Mouse (Mus musculus) cerebellum, adult 18-20 months (tissue): ENCODE data around the gene Ccdc142.

ENCODE experiments used
- DNase-seq, 2 experiments: peaks; one replicate each; pipeline ENCODE4 v3.0.0; 2021

Ccdc142 gene

DNA sequence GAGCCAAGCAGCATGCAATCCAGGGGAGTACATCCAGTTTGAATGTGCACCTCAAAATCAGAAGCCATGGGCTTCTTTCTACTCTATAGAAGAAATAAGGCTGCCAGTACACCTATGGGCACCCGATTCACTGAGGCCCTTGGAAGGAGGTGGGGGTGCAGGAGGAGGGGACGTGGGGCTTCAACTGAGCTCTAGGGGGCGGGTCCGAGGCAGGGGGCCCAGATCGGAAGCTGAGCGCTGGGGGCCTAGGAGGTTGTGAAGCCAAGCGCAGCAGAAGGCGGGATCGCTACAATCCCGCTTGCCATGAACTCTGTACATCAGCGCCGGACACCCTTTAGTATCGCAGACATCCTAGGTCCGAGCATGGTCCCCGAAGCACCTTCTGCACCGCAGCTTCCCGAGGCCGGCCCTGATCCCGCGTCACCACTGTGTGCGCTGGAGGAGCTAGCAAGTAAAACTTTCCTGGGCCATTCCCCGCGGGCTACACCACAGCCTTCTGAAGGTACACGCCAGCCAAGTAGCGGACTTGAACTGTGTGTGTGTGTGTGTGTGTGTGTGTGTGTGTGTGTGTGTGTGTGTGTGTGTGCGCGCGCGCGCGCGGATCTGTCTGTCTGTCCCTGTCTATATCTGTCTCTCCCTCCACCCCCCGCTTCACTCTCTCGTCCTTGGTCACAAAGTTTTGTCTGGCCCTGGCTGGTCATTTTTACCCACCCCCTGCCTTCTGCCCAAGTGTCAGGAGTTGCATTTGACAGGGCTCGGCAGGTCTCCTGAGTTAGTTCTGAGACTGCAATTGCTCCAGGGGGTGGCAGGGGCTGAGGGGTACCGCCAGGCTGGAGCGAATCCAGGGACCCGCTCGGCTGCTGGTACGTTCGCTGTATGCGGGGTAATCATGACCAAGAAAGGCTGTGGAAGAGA is 15.0 kb upstream of the Ccdc142 start, which contains the start of gene Lbx2:
TSS of gene Lbx2 (plus strand) at position 247 of the 915 bp plus-strand sequence.
- DNase-seq = no peak

GRCm38 (mm10) chr6:83087205-83087925 is 14.0 kb upstream of the Ccdc142 start:
- no peak for DNase-seq

DNA sequence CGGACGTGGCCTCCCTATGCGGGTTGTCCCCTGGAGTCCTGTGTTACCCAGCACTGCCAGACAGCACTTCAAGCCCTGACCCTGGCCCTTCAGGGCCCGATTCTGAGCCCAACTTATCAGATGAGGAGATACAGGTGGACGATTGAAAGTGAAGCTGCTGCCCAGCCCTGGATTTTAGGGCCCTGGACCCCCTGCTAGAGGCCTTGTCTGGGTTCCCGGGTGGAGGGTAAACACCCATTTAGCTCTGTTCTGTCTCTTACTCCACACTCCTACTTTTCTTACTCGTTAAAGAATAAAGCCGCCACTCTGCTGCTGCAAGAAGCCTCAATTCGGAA is 13.5 kb upstream of the Ccdc142 start:
- DNase-seq = no peak

GRCm38 (mm10) chr6:83092416-83093127 is 8.8 kb upstream of the Ccdc142 start:
- DNase-seq = no peak

- DNase-seq = no peak
Observed at GRCm38 (mm10) chr6:83095968-83096367, 5.4 kb upstream of the Ccdc142 start.

GRCm38 (mm10) chr6:83098411-83098810 is 3.0 kb upstream of the Ccdc142 start:
- no peak for DNase-seq

- peak; percentile 52 to 72 for DNase-seq
Observed at GRCm38 (mm10) chr6:83101688-83102556, 521 bp downstream of the Ccdc142 start.

GRCm38 (mm10) chr6:83103130-83103650 is 1.8 kb downstream of the Ccdc142 start:
- DNase-seq = no peak

- DNase-seq = no peak
Observed at GRCm38 (mm10) chr6:83104158-83104557, 2.8 kb downstream of the Ccdc142 start.

GRCm38 (mm10) chr6:83107566-83108400 is 6.4 kb downstream of the Ccdc142 start:
- peak; percentile 68 to 74 for DNase-seq

DNA sequence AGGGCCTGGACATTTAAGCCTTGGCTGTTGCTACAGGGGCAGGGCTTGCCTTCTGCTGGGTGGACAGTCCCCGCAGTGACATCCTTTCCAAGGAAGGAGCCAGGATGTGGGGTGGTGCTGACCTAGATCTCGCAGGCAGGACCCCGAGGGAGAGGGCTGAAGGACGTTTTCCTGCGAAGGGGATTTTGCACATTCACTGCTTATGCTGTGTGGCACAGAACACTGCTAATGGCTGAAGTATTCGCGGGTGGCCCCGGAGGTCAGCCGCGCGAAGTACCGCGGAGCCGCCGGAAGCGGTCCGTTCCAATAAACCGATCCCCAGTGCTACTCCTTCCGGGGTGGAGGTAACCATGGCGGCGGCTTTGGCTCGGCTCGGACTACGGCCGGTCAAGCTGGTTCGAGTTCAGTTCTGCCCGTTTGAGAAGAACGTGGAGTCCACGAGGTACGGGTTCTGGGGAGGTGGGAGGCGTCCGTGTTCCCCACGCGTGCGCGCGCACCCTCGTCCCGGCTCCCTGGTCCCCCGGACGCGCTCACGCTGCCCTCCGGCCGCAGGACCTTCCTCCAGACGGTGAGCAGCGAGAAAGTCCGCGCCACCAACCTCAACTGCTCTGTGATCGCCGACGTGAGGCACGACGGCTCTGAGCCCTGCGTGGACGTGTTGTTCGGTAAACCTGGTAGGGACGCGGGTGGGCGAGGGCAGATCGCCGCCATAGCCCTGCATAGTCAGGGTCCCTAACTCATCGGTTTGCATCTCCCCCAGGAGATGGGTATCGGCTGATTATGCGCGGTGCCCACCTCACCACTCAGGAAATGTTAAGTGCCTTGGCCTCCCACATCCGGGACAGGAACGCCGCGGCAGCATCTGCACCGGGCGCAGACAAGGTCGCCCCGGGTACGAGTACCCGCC is 7.6 kb downstream of the Ccdc142 start, which contains the start of gene Mrpl53:
TSS of gene Mrpl53 (plus strand) at position 279 of the 907 bp plus-strand sequence.
- DNase-seq = peak; percentile 80 to 87

- no peak for DNase-seq
Observed at GRCm38 (mm10) chr6:83111510-83112136, 10.2 kb downstream of the Ccdc142 start.

GRCm38 (mm10) chr6:83115011-83115671 is 13.7 kb downstream of the Ccdc142 start, which contains the start of gene Mogs:
Gene Mogs, plus strand, starts transcription at chr6:83115496.
- peak; percentile 94 to 95 for DNase-seq

DNA sequence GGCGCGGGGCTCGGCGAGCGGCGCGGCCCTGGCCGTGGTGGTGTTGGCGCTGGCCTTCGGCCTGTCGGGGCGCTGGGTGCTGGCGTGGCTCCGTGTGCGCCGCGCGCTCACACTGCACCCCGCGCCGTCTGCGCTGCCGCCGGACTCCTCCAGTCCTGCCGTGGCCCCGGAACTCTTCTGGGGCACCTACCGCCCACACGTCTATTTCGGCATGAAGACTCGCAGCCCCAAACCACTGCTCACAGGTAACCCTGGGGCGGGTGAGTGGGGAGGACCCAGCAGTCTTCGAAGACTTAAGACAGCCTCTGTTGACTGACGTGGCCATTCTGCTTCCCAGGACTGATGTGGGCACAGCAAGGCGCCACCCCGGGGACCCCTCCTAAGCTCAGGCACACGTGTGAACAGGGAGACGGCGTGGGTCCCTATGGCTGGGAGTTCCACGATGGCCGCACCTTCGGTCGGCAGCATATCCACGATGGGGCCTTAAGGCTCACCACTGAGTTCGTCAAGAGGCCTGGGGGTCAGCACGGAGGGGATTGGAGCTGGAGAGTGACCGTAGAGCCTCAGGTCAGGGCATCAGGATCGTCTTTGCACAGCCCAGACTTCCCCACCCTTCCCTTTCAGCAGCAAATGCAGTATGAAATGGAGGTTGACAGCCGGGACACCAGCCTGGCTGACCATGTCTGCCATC is 14.4 kb downstream of the Ccdc142 start:
- no peak for DNase-seq

- no peak for DNase-seq
Observed at GRCm38 (mm10) chr6:83116373-83117164, 15.2 kb downstream of the Ccdc142 start.

DNA sequence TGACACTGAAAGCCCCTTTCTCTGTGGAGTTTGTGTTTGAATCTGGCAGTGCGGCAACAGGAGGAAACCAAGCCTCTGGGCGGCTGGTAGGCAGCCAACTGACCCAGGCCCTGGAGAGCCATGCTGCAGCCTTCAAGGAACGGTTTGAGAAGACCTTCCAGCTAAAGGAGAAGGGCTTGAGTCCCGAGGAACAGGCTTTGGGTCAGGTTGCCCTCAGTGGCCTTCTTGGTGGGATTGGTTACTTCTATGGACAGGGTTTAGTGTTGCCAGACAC is 15.7 kb downstream of the Ccdc142 start:
- DNase-seq = no peak

DNA sequence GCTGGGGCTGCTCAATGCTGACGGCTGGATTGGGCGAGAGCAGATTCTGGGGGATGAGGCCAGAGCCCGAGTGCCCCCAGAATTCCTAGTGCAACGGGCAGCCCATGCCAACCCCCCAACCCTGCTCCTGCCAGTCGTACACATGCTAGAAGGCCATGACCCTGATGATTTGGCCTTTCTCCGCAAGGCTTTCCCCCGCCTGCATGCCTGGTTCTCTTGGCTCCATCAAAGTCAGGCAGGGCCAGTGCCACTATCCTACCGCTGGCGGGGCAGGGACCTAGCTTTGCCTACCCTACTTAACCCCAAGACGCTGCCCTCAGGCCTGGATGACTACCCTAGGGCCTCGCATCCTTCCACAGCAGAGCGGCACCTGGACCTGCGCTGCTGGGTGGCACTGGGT is 16.2 kb downstream of the Ccdc142 start:
- no peak for DNase-seq

DNA sequence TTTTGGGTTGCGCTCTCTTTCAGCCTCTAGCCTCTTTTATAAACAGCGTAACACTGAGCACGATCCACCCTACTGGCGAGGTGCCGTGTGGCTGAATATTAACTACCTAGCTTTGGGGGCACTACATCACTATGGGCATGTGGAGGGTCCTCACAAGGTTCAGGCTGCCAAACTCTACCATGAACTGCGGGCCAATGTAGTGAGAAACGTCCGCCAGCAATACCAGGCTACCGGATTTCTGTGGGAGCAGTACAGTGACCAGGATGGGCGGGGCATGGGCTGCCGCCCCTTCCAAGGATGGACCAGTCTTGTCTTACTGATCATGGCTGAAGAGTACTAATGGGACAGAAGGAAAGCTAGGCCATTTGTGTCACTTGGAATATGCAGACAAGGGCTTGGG is 17.0 kb downstream of the Ccdc142 start:
- no peak for DNase-seq
